Mouse (Mus musculus): ENCODE measurements around the gene Grin1. TPM values are rescaled to one million over a fixed set of nuclear protein-coding genes. Genes with fewer than 3 reads are reported as not detected.

The Grin1 gene
- polyA plus RNA-seq, 1 experiment from 2014 or later, result not detected

DNA sequence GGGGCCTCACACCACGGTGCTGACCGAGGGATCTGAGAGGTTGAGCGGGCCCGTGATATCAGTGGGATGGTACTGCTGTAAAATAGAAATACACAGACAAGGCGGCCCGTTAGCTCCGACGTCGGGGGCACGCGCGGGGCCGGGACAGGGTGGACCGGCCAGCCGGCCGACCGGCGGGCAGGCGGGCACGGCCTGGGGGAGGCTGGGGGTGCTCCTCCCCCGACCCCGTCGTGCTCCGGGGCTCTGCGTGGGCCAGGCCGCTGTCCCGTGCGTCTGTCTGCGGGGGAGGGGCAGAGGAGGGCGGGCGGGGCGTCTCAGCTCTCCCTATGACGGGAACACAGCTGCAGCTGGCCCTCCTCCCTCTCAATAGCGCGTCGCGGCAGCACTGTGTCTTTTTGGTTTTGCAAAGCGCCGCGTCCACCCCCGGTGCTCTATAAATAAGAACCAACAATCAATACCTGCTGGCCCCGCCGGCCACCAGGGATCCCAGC, 26.9 kb downstream of the Grin1 start:
- H3K36me3 ChIP-seq, result no peaks in the 10 kb centered on the region
- no peak overlapping the region for H3K27ac ChIP-seq (ENCODE audit: poor library complexity, severe bottlenecking)
- peaks cover 35% of the 10 kb centered on the region for H3K4me1 ChIP-seq (replicated peaks)
- 6% methylated on average over 43 of the region's 43 CpGs for WGBS
- H3K27me3 ChIP-seq (replicated peaks), result peaks cover 99% of the 10 kb centered on the region
- H3K4me2 ChIP-seq, result peak overlapping the region; percentile 64
- H3K4me3 ChIP-seq, result peak overlapping the region; percentile 41
- no peak for ATAC-seq (ENCODE audit: insufficient number of reproducible peaks, low FRiP score)
- H3K9me3 ChIP-seq (replicated peaks), result no peaks in the 10 kb centered on the region
- H3K9ac ChIP-seq, result peak overlapping the region; percentile 52; the same call in 1 of the 2 replicates

DNA sequence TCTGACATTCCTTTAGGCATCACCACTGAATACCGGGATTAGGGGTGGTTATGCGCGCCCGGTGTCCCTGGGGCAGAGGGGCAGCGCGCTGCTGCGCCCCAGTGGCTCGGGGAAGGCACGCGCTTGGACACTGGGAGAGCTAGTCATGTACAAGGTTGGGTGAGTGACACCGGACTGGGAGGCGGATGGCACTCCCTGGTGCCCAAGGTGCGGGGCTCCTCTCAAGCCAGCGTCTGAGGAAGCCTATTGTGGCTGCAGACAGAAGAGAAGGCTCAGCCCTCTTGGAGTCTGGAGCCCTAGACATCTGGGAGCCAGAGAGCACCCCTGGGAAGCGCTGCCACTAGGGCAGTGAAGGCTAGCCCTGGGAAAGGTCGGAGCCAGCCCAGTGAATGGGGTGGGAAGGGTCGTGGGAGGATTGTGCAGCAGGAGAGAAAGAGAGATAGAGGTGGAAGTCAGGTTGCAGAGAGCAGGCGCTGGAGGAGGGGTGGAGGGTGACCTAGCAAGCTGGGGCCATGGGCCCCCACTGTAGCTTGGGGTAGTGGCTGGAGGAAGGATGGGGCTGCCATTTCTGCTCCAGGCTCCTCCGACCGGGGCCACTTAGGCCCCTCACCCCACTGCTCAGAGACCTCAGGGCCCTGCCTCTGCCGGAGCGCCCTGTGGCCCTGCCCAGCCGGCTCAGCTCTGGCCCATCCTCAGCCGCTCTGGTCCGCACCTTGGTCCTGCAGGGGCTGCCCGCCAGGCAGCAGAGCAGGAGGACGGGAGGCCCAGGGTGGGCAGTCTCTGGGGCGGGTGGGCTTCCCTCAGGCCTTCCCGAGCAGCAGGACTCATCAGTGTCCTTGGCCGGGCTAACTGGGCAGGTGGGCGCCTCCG, 27.6 kb downstream of the Grin1 start:
- Histone ChIP-seq H3K9ac (0 out of 2 replicates have a peak overlapping the region, but pooled peaks have one; percentile 52), H3K9me3 (replicated peaks) (no peaks in the 10 kb centered on the region), H3K4me1 (replicated peaks) (peaks cover 42% of the 10 kb centered on the region), H3K36me3 (no peaks in the 10 kb centered on the region), H3K27ac (ENCODE audit: poor library complexity, severe bottlenecking) (no peak overlapping the region), H3K4me2 (peak overlapping the region; percentile 64), H3K4me3 (peak overlapping the region; percentile 41), H3K27me3 (replicated peaks) (peaks cover 98% of the 10 kb centered on the region)
- ATAC-seq (ENCODE audit: insufficient number of reproducible peaks, low FRiP score), result no peak
- 6% methylated on average over 32 of the region's 32 CpGs for WGBS

DNA sequence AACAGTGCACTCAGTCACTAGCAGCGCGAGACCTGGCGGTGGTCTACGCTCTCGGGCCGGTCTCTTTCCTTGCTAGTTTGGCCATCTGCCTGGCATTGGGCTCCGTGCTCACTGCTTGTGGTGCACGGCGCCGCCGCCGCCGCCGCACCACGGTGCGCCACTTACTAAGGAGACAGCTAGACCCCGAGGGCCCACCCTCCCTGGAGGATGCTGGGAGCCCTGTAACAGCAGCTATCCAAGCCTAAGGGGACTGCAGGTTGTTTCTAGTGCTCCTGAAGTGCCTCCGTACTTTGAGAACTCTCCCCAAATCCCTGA, 28.2 kb downstream of the Grin1 start:
- peak overlapping the region; percentile 52 for H3K4me2 ChIP-seq
- WGBS, result 1% methylated on average over 18 of the region's 18 CpGs

DNA sequence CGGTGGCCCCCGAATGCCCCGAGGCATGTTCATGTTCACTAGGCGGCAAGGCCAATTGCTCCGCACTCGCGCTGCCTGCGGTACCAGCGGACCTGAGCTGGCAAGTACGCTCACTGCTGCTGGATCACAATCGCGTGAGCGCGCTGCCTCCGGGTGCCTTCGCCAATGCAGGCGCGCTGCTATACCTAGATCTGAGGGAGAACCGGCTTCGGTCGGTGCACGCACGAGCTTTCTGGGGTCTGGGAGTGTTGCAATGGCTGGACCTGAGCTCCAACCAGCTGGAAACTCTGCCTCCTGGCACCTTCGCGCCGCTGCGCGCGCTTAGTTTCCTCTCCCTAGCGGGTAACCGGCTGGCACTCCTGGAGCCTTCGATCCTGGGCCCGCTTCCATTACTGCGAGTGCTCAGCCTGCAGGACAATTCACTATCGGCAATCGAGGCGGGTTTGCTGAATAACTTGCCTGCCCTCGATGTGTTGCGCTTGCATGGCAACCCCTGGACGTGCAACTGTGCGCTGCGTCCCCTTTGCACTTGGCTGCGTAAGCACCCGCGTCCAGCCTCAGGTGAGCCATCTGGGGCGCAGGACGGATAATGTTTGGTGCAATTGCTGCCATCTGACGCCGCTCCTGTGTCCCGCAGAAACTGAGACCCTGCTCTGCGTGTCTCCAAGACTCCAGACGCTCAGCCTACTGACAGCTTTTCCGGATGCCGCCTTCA, 28.7 kb downstream of the Grin1 start:
- whole genome bisulfite sequencing, result 2% methylated on average over 54 of the region's 54 CpGs
- no peak for ATAC-seq (ENCODE audit: insufficient number of reproducible peaks, low FRiP score)
- no peak overlapping the region for H3K9ac ChIP-seq
- H3K4me2 ChIP-seq, result peak overlapping the region; percentile 52
- peaks cover 11% of the 10 kb centered on the region for H3K36me3 ChIP-seq
- peaks cover 45% of the 10 kb centered on the region for H3K4me1 ChIP-seq (replicated peaks)
- H3K27me3 ChIP-seq (replicated peaks), result peaks cover 89% of the 10 kb centered on the region
- H3K27ac ChIP-seq (ENCODE audit: poor library complexity, severe bottlenecking), result no peak overlapping the region
- H3K9me3 ChIP-seq (replicated peaks), result no peaks in the 10 kb centered on the region
- peak overlapping the region; percentile 22 for H3K4me3 ChIP-seq

More for the DNA sequence above, 28.2 kb downstream of the Grin1 start:
- Histone ChIP-seq H3K36me3 (peaks cover 6% of the 10 kb centered on the region), H3K9ac (no peak overlapping the region; the same call in 1 of the 2 replicates), H3K4me3 (peak overlapping the region; percentile 22), H3K27ac (ENCODE audit: poor library complexity, severe bottlenecking) (no peak overlapping the region), H3K4me1 (replicated peaks) (peaks cover 45% of the 10 kb centered on the region), H3K27me3 (replicated peaks) (peaks cover 94% of the 10 kb centered on the region), H3K9me3 (replicated peaks) (no peaks in the 10 kb centered on the region)
- ATAC-seq (ENCODE audit: insufficient number of reproducible peaks, low FRiP score), result no peak

DNA sequence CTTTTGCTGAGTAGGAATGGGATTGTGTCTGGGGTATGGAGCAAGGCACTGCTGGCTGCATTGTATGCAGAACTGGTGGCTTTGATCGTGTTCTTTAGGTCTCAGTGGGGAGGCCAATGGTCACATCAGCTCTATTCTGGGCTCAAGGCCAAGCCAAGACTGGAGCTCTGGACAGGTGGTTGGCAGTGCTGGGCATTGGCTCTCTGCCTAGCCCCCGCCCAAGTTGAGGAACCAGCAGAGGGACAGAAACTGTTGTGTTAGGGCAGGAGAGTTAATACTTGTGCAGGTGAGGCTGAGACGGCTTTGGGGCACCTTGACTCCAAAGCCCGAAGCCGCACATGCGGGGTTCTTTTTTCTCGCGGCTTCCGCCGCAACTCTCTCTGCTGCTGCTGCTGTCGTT, 29.3 kb downstream of the Grin1 start, which contains the start of gene Lrrc26:
Lrrc26 (plus strand) TSS at position 265 of the 400 bp plus-strand sequence.
- Histone ChIP-seq H3K36me3 (peaks cover 17% of the 10 kb centered on the region), H3K9ac (no peak within 1 kb of the TSS; the same call in 1 of the 2 replicates), H3K9me3 (replicated peaks) (no peaks in the 10 kb centered on the region), H3K27ac (ENCODE audit: poor library complexity, severe bottlenecking) (no peak within 1 kb of the TSS), H3K27me3 (replicated peaks) (peaks cover 83% of the 10 kb centered on the region), H3K4me2 (peak within 1 kb of the TSS; percentile 52), H3K4me3 (peak within 1 kb of the TSS; percentile 22), H3K4me1 (replicated peaks) (peaks cover 45% of the 10 kb centered on the region)
- WGBS, result 16% methylated on average over 11 of the region's 11 CpGs
- no peak for ATAC-seq (ENCODE audit: insufficient number of reproducible peaks, low FRiP score)

DNA sequence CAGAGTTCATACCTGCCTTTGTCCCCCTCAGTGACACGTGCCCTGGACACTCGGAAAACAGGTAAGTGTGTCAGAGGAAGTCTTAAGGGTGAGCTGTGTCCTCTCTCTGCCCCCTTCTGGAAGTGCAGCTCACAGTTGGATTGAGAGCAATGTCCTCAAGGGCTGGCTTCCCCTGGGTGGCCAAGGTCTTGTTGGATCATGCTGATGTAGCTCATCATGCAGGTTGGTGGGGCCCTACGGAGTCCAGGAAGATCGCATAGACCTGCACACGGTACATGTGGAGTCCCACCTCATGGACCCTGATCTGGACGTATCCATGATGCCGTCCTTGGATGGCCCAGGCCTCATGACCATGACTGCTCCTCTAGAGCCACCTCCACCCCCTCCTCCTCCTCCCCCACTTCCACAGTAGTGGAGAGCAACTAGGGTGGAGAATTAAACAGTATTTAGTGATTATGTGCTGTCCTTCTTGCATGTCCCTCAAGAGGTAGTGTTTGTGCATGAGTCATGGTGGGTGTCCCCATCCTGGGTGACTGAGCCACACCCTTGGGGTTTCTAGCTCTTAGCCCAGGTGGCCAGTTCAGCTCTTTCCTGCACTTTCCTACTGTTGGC, 30.1 kb downstream of the Grin1 start:
- Histone ChIP-seq H3K9ac (no peak overlapping the region), H3K4me2 (no peak overlapping the region), H3K4me3 (no peak overlapping the region), H3K9me3 (replicated peaks) (no peaks in the 10 kb centered on the region), H3K4me1 (replicated peaks) (peaks cover 45% of the 10 kb centered on the region), H3K36me3 (peaks cover 26% of the 10 kb centered on the region), H3K27ac (ENCODE audit: poor library complexity, severe bottlenecking) (no peak overlapping the region), H3K27me3 (replicated peaks) (peaks cover 74% of the 10 kb centered on the region)
- no peak for ATAC-seq (ENCODE audit: insufficient number of reproducible peaks, low FRiP score)
- 79% methylated on average over 7 of the region's 7 CpGs for WGBS

DNA sequence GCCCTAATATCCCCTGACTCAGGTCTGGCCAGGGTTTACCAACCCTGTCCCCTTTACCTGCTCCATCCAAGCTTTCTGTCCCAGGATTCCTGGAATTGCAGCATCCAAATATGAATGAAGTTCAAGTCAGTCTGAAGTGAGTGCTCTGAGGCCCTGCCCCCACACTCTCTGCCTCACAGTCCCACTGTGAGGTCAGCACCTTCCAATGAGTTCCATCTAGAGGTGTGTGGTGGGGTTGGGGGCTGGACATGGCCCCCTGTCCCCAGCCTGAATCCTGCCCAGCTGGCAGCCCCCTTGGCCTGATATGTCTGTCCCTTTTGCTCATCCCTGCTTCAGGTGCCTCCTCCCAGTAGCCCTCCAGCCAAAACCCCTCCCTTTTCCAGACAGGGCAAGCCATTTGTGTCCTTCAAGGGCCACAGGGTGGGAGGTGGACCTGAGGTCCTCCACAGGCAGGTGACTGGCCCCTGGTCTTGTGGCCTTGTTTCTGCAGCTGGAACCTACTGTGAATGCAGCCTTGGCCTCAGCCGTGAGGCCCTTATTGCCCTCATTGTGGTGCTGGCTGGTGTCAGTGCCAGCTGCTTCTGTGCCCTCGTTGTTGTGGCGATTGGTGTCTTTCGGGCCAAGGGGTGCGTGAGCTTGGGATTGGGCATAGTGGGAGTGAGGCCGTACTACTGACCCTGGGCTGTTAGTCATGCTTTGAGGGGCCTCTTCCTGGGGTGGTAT, 30.9 kb downstream of the Grin1 start, which contains the start of gene Tmem210:
Tmem210 (plus strand) TSS at position 219 of the 723 bp plus-strand sequence.
- H3K4me1 ChIP-seq (replicated peaks), result peaks cover 45% of the 10 kb centered on the region
- peaks cover 33% of the 10 kb centered on the region for H3K36me3 ChIP-seq
- no peak within 1 kb of the TSS for H3K4me2 ChIP-seq
- no peak for ATAC-seq (ENCODE audit: insufficient number of reproducible peaks, low FRiP score)
- H3K9ac ChIP-seq, result no peak within 1 kb of the TSS
- no peaks in the 10 kb centered on the region for H3K9me3 ChIP-seq (replicated peaks)
- H3K27ac ChIP-seq (ENCODE audit: poor library complexity, severe bottlenecking), result no peak within 1 kb of the TSS
- H3K27me3 ChIP-seq (replicated peaks), result peaks cover 67% of the 10 kb centered on the region
- no peak within 1 kb of the TSS for H3K4me3 ChIP-seq
- WGBS, result 85% methylated on average over 6 of the region's 6 CpGs

DNA sequence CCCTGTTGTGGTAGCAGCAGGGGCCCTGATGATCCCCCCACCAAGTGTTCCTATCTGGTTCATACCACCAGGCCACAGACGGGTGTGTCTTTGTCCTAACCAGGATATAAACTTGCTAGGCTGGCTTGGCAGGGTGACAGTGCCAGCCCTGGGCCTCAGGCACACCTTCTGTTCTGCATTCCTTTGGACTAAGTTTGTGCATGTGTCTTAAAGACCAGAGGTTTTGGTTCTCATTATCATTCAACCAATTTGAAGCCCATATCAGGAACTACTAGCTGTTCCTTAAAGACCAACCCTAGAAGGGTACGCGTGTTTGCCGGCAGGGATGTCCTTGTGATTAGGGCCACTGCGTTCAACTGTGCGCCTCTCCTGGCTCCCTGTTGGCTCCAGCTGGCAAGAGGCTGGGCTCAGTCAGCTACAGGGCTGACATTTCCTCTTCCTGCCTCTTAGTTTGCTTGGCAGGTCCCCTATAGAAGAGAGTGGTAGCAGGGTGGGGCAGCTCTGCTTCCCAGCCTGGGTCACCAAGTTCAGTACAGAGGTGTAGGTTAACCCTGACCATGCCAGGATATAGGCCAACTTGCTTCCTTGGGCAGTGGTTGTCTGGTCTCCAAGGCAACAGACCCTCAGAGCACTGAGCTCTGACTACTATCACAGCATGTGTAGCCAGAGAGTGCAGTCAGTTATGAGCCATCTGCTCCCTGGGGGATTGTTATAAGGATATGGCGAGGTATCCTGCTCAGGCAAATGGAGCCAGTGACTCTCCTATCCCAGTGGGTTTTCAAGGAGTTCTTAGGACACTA, 31.9 kb downstream of the Grin1 start:
- Histone ChIP-seq H3K4me1 (replicated peaks) (peaks cover 39% of the 10 kb centered on the region), H3K9me3 (replicated peaks) (no peaks in the 10 kb centered on the region), H3K4me2 (no peak overlapping the region), H3K27ac (ENCODE audit: poor library complexity, severe bottlenecking) (no peak overlapping the region), H3K4me3 (no peak overlapping the region), H3K27me3 (replicated peaks) (peaks cover 56% of the 10 kb centered on the region), H3K9ac (no peak overlapping the region), H3K36me3 (peaks cover 43% of the 10 kb centered on the region)
- WGBS, result 45% methylated on average over 7 of the region's 7 CpGs
- no peak for ATAC-seq (ENCODE audit: insufficient number of reproducible peaks, low FRiP score)

DNA sequence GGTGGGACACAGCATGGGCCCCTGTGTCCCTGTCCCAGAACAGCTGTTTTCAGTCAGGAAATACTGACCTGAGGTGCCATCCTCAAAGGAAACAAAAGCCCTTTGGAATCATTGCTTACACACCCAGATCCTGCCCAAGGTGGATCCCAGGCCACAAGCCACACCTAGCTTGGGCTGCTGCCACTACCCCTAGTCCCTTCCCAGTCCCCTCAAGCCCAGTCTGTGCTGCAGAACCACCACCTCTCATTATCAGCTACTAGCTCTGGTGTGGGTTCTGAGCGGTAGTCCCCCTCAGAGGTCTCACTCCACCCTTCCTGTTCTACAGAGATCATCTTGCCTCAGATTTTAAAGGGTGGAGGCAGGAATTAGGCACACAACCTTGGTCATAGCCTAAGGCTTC, 32.7 kb downstream of the Grin1 start:
- H3K4me1 ChIP-seq (replicated peaks), result peaks cover 32% of the 10 kb centered on the region
- H3K9ac ChIP-seq, result no peak overlapping the region
- no peak overlapping the region for H3K27ac ChIP-seq (ENCODE audit: poor library complexity, severe bottlenecking)
- H3K27me3 ChIP-seq (replicated peaks), result peaks cover 49% of the 10 kb centered on the region
- H3K9me3 ChIP-seq (replicated peaks), result no peaks in the 10 kb centered on the region
- ATAC-seq (ENCODE audit: insufficient number of reproducible peaks, low FRiP score), result no peak
- H3K36me3 ChIP-seq, result peaks cover 48% of the 10 kb centered on the region
- 58% methylated on average over 1 of the region's 1 CpGs for WGBS
- no peak overlapping the region for H3K4me2 ChIP-seq
- no peak overlapping the region for H3K4me3 ChIP-seq

DNA sequence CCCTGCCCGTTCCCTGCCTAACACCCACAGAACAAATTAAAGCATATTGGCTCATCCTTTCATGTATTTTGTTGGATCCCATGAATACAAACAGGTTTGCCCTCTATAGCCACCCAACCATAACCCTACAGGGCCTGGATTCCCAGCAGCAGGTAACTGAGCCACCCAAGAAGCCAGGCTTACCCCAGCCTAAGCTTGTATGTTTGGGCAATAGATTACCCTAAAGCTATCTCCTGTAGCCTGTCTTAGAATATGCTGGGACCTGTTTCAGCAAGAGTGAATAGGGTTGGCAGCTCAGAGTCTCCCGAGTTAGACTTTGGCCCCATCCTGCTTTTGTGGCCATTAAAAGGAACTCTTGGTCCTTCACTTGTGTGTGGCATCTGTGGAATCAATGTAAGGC, 33.4 kb downstream of the Grin1 start:
- Histone ChIP-seq H3K27me3 (replicated peaks) (peaks cover 42% of the 10 kb centered on the region), H3K9me3 (replicated peaks) (no peaks in the 10 kb centered on the region), H3K4me3 (no peak overlapping the region), H3K27ac (ENCODE audit: poor library complexity, severe bottlenecking) (no peak overlapping the region), H3K4me1 (replicated peaks) (peaks cover 24% of the 10 kb centered on the region), H3K36me3 (peaks cover 56% of the 10 kb centered on the region), H3K9ac (no peak overlapping the region), H3K4me2 (no peak overlapping the region)
- WGBS, result 92% methylated on average over 2 of the region's 2 CpGs
- no peak for ATAC-seq (ENCODE audit: insufficient number of reproducible peaks, low FRiP score)

Measured in heart, embryonic 12.5 days (tissue).